Mouse (Mus musculus): ENCODE measurements around the gene Ufsp1. TPM values are rescaled to one million over a fixed set of nuclear protein-coding genes. Genes with fewer than 3 reads are reported as not detected.

Ufsp1 gene
- polyA plus RNA-seq, 1 experiment from 2014 or later = 8.5 TPM

Small RNAs within 50 kb of the gene (microRNA-seq; reads per million reads assigned to microRNA genes)
- gene Mir7036 (0.79 reads per million), gene Mir8116 (not detected)

Other genes with a start within 250 kb of the Ufsp1 start
- 133 and 148 TPM in 2 replicates for gene Ap1s1, start 248.5 kb upstream of the Ufsp1 start, polyA plus RNA-seq (2015; fragmentation: Nextera tagmentation; extraction: Ambion mirVana)
- 1.1 and 1.3 TPM in 2 replicates for gene Serpine1, start 222.4 kb upstream of the Ufsp1 start, polyA plus RNA-seq (2015; fragmentation: Nextera tagmentation; extraction: Ambion mirVana)
- 7.1 and 7.2 TPM in 2 replicates for gene Trim56, start 178.4 kb upstream of the Ufsp1 start, polyA plus RNA-seq (2015; fragmentation: Nextera tagmentation; extraction: Ambion mirVana)
- gene Muc3, start 145.3 kb upstream of the Ufsp1 start, polyA plus RNA-seq (2015; fragmentation: Nextera tagmentation; extraction: Ambion mirVana) = 3.5 TPM in 1 of 2 replicates, not detected in the other
- gene Muc3a, start 82.2 kb upstream of the Ufsp1 start, polyA plus RNA-seq (2015; fragmentation: Nextera tagmentation; extraction: Ambion mirVana) = 0.26 and 0.27 TPM in 2 replicates
- 10.6 and 16.7 TPM in 2 replicates for gene Ache, start 7.1 kb upstream of the Ufsp1 start, polyA plus RNA-seq (2015; fragmentation: Nextera tagmentation; extraction: Ambion mirVana)
- 94.5 and 97.0 TPM in 2 replicates for gene Srrt, start 13.0 kb downstream of the Ufsp1 start, polyA plus RNA-seq (2015; fragmentation: Nextera tagmentation; extraction: Ambion mirVana)
- 43.1 and 49.7 TPM in 2 replicates for gene Trip6, start 19.8 kb downstream of the Ufsp1 start, polyA plus RNA-seq (2015; fragmentation: Nextera tagmentation; extraction: Ambion mirVana)
- gene Slc12a9, start 39.0 kb downstream of the Ufsp1 start, polyA plus RNA-seq (2015; fragmentation: Nextera tagmentation; extraction: Ambion mirVana) = 7.7 and 8.5 TPM in 2 replicates
- gene Ephb4, start 55.5 kb downstream of the Ufsp1 start, polyA plus RNA-seq (2015; fragmentation: Nextera tagmentation; extraction: Ambion mirVana) = 32.1 and 36.4 TPM in 2 replicates
- 0.02 and 0.09 TPM in 2 replicates for gene Zan, start 182.4 kb downstream of the Ufsp1 start, polyA plus RNA-seq (2015; fragmentation: Nextera tagmentation; extraction: Ambion mirVana)
- 43.3 and 45.5 TPM in 2 replicates for gene Pop7, start 207.9 kb downstream of the Ufsp1 start, polyA plus RNA-seq (2015; fragmentation: Nextera tagmentation; extraction: Ambion mirVana)
- 8.9 and 9.7 TPM in 2 replicates for gene Gigyf1, start 223.9 kb downstream of the Ufsp1 start, polyA plus RNA-seq (2015; fragmentation: Nextera tagmentation; extraction: Ambion mirVana)
- gene Epo, start 238.6 kb downstream of the Ufsp1 start, polyA plus RNA-seq (2015; fragmentation: Nextera tagmentation; extraction: Ambion mirVana) = not detected in 2 replicates
- gene Gnb2, start 238.9 kb downstream of the Ufsp1 start, polyA plus RNA-seq (2015; fragmentation: Nextera tagmentation; extraction: Ambion mirVana) = 276 and 285 TPM in 2 replicates